Mouse (Mus musculus): ENCODE data around the gene Msgn1. TPM values are rescaled to one million over a fixed set of nuclear protein-coding genes. Genes with fewer than 3 reads are reported as not detected.

Msgn1 gene
- polyA plus RNA-seq (2014; fragmentation: Illumina TruSeq; extraction: RNeasy Lipid Tissue Mini Kit (QIAGEN cat#74804); ENCODE audit: low read depth, low replicate concordance): not detected

DNA sequence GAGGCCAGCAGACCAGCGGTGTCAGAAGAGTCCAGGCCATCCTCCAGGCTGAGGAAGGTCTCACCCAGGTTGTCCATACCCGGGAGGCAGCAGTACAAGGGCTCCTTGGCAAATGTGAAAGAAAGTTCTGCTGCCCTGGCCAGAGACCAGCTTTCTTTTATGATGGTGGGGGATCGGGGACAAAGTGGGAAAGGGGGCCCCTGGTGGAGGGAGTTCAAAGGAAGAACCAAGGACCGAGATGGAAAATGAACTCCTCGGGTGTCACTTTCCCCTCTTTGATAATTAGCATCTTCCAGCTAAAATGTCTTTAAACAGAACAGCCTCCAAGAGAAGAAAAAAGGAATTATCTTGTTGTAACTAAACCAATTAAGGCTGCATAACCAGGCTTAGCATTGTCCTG lies at the start of gene Msgn1:
Gene Msgn1 (minus strand): TSS at position 101 of the 400 bp plus-strand sequence.

Other genes with a start within 250 kb of the Msgn1 start
- 0.26 TPM for gene Kcns3, start 57.9 kb downstream of the Msgn1 start, polyA plus RNA-seq (2014; fragmentation: Illumina TruSeq; extraction: RNeasy Lipid Tissue Mini Kit (QIAGEN cat#74804); ENCODE audit: low read depth, low replicate concordance)
- 0.37 TPM for gene Gen1, start 56.8 kb upstream of the Msgn1 start, polyA plus RNA-seq (2014; fragmentation: Illumina TruSeq; extraction: RNeasy Lipid Tissue Mini Kit (QIAGEN cat#74804); ENCODE audit: low read depth, low replicate concordance)
- 25.8 TPM for gene Smc6, start 56.9 kb upstream of the Msgn1 start, polyA plus RNA-seq (2014; fragmentation: Illumina TruSeq; extraction: RNeasy Lipid Tissue Mini Kit (QIAGEN cat#74804); ENCODE audit: low read depth, low replicate concordance)
- gene Vsnl1, start 227.6 kb upstream of the Msgn1 start, polyA plus RNA-seq (2014; fragmentation: Illumina TruSeq; extraction: RNeasy Lipid Tissue Mini Kit (QIAGEN cat#74804); ENCODE audit: low read depth, low replicate concordance): 0.47 TPM
- gene Rad51ap2, start 247.1 kb upstream of the Msgn1 start, polyA plus RNA-seq (2014; fragmentation: Illumina TruSeq; extraction: RNeasy Lipid Tissue Mini Kit (QIAGEN cat#74804); ENCODE audit: low read depth, low replicate concordance): not detected